Mouse (Mus musculus) embryonic stem cell, embryonic (primary cell): Measurements from ENCODE around the gene BC052040.

Source experiments
- CTCF ChIA-PET, 4 experiments: fragments of 300-600 bp in 2 of 4; fragments of 350-600 bp in 2 of 4; sonication (Branson Sonifier 250); formaldehyde crosslinking; loops; one replicate each; lab custom pipeline; 2022; ENCODE audit warnings: inconsistent platforms in 2 of 4; lab: Charles Lee
- POLR2A ChIA-PET, 4 experiments: fragments of 300-600 bp in 2 of 4; fragments of 350-600 bp in 2 of 4; sonication (Branson Sonifier 250); formaldehyde crosslinking; loops; one replicate each; lab custom pipeline; 2022; ENCODE audit warnings: antibody characterized with exemption in 4 of 4, inconsistent platforms in 1 of 4; lab: Charles Lee

The BC052040 gene

GRCm38 (mm10) chr2:115730502-115730901 lies 149.0 kb downstream of the BC052040 start:
- POLR2A ChIA-PET = no interaction called here

GRCm38 (mm10) chr2:115731171-115731570 lies 149.7 kb downstream of the BC052040 start:
- ChIA-PET CTCF (no interaction called here), POLR2A (no interaction called here)

More at GRCm38 (mm10) chr2:115730502-115730901, 149.0 kb downstream of the BC052040 start:
- CTCF ChIA-PET = interaction anchor here in 2 of 4 experiments (0.6 to 0.8 kb wide), 2 partner anchors 451 to 1169 kb away, joined by 4 to 12 read pairs; no protein-coding TSS in a partner anchor

GRCm38 (mm10) chr2:115732572-115732971 lies 151.1 kb downstream of the BC052040 start:
- ChIA-PET CTCF (no interaction called here), POLR2A (interaction anchor here in 3 of 4 experiments (0.6 to 1.3 kb wide), 5 partner anchors 8 to 1942 kb away, joined by 3 to 5 read pairs (median 4); no protein-coding TSS in a partner anchor)

- ChIA-PET POLR2A (interaction anchor here in 3 of 4 experiments (0.6 to 1.3 kb wide), 4 partner anchors 9 to 39 kb away, joined by 3 to 4 read pairs (median 4); no protein-coding TSS in a partner anchor), CTCF (no interaction called here)
These were observed 151.6 kb downstream of the BC052040 start for GRCm38 (mm10) chr2:115733017-115733692.

GRCm38 (mm10) chr2:115734850-115735249 lies 153.3 kb downstream of the BC052040 start:
- ChIA-PET CTCF (no interaction called here), POLR2A (no interaction called here)

GRCm38 (mm10) chr2:115736416-115736815 lies 154.9 kb downstream of the BC052040 start:
- ChIA-PET POLR2A (interaction anchor here in 1 of 4 experiments (1.7 kb wide), 1 partner anchor 11 kb away, joined by 3 read pairs; no protein-coding TSS in a partner anchor), CTCF (no interaction called here)

GRCm38 (mm10) chr2:115737966-115738365 lies 156.4 kb downstream of the BC052040 start:
- POLR2A ChIA-PET = interaction anchor here in 1 of 4 experiments (1.2 to 1.7 kb wide), 2 partner anchors 10 to 12 kb away, joined by 3 to 4 read pairs; no protein-coding TSS in a partner anchor
- CTCF ChIA-PET = no interaction called here

DNA sequence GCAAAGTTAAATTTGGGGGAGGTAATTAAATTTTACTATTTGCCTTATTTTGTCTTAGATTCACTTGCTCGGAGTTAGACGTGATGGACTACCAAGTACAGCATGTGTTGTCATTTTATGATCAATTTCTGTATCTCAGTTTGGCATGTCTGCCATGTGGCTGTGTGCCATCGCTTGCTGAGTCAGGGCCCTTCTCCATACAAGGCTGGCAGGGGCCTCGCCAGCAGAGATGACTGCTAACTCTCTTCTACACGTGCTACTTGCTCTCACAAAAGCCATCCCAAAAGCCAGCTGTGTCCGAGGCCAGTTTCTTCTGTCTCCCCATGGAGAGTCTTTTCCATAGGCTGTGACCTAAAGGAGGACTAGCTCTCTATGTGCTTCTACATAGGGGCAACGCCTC lies 160.5 kb downstream of the BC052040 start:
- POLR2A ChIA-PET = interaction anchor here in 1 of 4 experiments (0.6 to 1.2 kb wide), 3 partner anchors 16 to 19 kb away, joined by 3 read pairs; no protein-coding TSS in a partner anchor

DNA sequence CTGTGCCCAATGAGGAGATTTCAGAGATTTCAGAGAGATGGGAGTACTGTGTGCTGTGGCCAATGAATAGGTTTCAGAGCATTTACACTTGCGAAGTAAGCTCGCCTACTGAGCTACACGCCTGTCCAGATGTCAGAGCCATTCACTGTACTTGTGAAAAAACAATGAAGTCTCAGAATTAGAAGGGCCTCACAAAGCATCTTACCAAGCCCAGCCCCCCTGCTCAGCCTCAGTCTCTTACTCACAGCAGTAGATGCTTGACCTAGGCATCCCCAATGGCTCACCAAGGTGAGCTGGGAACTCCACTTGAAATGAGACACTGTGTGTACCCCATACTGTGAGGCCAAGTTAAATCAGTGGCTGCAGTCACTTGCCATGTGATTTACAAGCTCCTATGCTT lies 166.1 kb downstream of the BC052040 start:
- ChIA-PET CTCF (interaction anchor here in 2 of 4 experiments (0.5 to 0.6 kb wide), 3 partner anchors 108 to 1350 kb away, joined by 3 to 5 read pairs (median 4); no protein-coding TSS in a partner anchor), POLR2A (interaction anchor here in 2 of 4 experiments (0.7 to 1.7 kb wide), 5 partner anchors 10 to 328 kb away, joined by 3 to 4 read pairs (median 3); no protein-coding TSS in a partner anchor)

More for the DNA sequence above, 160.5 kb downstream of the BC052040 start:
- CTCF ChIA-PET = no interaction called here

DNA sequence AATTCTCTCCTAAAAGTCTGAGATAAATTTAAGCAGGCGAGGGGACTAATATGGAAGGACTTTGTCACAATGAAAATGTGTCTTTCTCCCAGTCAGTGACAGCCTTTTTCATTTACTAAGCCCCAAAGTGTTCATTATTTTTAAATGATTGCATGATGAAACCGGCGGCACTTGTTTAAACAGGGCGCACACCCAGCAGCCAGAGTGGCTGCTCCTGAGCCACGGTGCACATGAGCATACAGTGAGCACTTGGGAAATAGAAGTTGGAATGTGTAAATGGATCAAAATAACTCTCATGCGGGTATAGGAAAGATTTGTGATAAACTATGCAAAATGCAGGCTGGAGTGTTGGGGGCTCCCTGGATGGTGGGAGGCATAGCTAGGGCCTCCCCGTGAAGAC lies 169.7 kb downstream of the BC052040 start:
- ChIA-PET POLR2A (no interaction called here), CTCF (no interaction called here)

DNA sequence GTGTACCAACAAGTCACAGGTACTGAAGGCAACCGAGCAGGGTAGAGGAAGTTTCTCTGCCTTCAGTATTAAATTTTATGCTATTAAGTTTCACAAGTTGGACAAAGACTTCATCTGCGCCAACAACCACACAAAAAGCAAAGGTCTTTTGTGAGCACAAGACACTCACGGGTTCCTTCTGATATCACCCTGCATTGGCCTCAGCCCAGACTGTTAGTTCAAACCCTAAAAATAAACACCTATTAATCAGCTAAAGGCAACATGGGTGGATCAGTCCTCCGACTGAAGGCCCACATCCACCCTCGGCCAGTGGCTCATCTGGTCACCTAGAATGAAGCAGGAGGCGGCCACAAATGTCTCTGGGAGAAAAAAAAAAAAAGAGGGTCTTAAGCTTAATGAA lies 176.2 kb downstream of the BC052040 start:
- POLR2A ChIA-PET = interaction anchor here in 2 of 4 experiments (0.6 to 0.7 kb wide), 2 partner anchors 16 to 87 kb away, joined by 3 read pairs; no protein-coding TSS in a partner anchor
- CTCF ChIA-PET = no interaction called here

DNA sequence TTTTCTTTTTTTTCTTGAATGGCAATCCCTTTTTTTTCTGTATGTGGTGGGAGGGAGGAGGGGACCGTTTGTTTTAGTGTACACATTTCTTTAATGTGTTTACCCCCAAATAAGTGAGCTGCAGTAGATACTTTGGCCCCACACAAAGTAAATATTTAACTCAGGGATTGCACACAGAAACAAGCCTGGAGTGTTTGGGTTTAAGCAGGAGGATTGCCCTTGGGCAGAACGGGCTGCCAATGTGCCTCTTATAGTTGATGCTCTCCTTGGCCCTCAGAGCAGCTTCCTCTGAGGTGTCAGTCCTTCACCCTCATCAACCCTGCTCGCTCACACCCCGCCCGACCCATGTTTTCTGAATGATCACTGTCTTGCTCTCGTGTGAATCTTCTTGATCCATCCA lies 177.0 kb downstream of the BC052040 start:
- CTCF ChIA-PET = no interaction called here
- POLR2A ChIA-PET = interaction anchor here in 2 of 4 experiments (0.6 to 0.7 kb wide), 3 partner anchors 17 to 86 kb away, joined by 3 to 4 read pairs (median 3); no protein-coding TSS in a partner anchor

- ChIA-PET POLR2A (interaction anchor here in 1 of 4 experiments (1.0 kb wide), 1 partner anchor 81 kb away, joined by 3 read pairs; no protein-coding TSS in a partner anchor), CTCF (no interaction called here)
These were observed 183.2 kb downstream of the BC052040 start for GRCm38 (mm10) chr2:115764595-115765305.

DNA sequence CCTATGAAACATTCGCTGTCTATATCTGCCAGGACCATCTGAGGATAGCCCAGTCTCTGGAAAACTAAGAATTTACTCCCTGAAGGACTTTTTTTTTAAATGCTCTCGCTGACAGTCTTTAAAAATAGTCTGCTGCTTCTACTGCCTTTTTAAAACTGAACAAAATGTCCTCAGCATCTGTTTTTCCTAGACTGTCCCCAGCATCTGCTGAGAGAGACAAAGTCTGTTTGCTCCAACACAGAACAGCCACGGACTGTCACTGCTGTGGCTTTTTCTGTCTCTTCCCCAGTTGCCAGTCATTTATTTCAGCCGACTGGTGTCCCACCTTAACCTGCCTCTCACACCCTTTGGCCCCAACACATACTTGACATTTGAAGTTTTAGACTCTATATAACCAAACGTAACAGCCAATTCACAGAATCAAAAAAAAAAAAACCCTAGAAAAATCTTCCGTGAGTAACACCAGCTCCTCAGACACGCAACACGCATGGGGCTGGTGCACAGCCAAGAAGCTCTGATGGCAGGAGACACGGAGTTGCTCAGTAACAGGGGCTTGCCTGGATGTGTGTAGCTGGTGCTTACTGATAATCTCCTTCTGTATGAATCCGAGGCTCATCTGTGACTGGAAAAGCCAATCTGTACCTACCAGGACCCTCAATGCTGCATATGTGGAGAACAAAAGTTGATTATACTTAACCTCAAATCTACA lies 188.2 kb downstream of the BC052040 start:
- CTCF ChIA-PET = no interaction called here
- POLR2A ChIA-PET = no interaction called here

DNA sequence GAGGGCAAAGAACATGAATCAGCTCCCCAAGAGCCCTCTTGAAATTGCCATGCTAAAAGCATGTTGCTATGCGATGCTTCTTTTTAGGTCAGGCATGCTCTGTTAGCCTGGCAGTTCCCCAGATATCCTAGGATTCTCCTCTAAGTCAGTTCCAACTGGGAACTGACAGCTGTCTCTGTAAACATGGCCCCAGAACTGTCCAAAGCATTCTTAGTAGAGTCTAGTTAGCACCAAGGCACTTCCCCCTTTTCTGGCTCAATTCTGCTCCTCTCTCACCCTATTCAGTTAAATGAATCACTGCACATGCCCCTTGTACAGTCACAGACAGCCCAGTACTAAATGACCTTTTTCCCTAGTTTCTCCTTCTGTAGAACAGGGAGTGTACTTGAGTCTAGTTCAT lies 191.2 kb downstream of the BC052040 start:
- POLR2A ChIA-PET = interaction anchor here in 1 of 4 experiments (1.0 kb wide), 1 partner anchor 40 kb away, joined by 3 read pairs; no protein-coding TSS in a partner anchor
- CTCF ChIA-PET = no interaction called here

- CTCF ChIA-PET = no interaction called here
- POLR2A ChIA-PET = interaction anchor here in 1 of 4 experiments (0.9 to 1.2 kb wide), 2 partner anchors 12 to 50 kb away, joined by 3 read pairs; no protein-coding TSS in a partner anchor
These were observed 192.8 kb downstream of the BC052040 start for GRCm38 (mm10) chr2:115774153-115774908.

DNA sequence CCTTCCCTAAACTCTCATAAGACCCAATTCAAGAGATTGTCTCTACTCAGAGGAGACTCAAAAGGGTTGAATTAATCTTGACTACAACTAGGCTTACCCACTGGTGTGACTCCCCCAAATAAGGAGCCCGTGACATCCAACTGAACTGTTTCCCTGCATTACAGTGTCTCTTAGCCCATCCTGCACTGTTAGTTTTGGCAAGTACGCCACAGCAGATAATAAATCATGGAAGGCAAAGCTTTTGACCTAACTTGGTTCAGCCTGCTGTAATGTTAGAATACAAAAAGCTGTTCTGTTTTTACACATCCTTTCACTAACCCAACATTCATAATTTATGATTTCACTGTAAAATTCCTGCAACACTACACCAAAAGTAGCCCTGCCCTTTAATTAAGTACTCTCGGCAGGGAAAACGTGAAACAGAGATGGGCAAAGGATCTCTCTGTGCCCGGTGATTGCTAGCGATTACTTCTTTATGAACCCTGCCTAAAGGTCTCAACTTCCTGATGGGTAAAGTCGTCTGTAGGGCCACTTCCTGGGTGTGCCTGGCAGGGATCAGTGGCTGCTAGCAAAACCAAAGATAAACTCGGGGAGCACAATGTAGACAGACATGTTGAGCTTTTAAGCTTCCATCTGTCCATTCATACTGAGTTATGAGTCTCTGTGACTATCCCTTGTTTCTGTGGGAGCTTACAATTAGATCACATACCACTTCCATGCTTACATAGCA lies 194.1 kb downstream of the BC052040 start:
- CTCF ChIA-PET = no interaction called here
- POLR2A ChIA-PET = interaction anchor here in 1 of 4 experiments (0.5 kb wide), 1 partner anchor 14 kb away, joined by 3 read pairs; no protein-coding TSS in a partner anchor
